Mouse (Mus musculus) liver, embryonic 13.5 days (tissue): ENCODE measurements around the gene Kcnh1. TPM values are rescaled to one million over a fixed set of nuclear protein-coding genes. Genes with fewer than 3 reads are reported as not detected.

Experiments used
- ATAC-seq: fragments of 200-750 bp; cut with Nextera tagmentation; 2 replicates; pipeline ENCODE4 v1.8.0; 2017; ENCODE audit warnings: low read depth, mild to moderate bottlenecking, moderate number of reproducible peaks, moderate library complexity
- DNase-seq: peaks from one replicate; pipeline ENCODE4 v3.0.0; 2022
- H3K27ac ChIP-seq: fragments of 300-500 bp; sonication (generic); 2 replicates; pipeline ENCODE4 v1.5.1; 2015; ENCODE audit warnings: moderate library complexity, mild to moderate bottlenecking, inconsistent platforms
- H3K27me3 ChIP-seq: fragments of 300-500 bp; sonication (generic); 2 replicates; pipeline ENCODE4 v1.6.1; 2015; ENCODE audit warnings: mild to moderate bottlenecking, inconsistent platforms
- H3K36me3 ChIP-seq: fragments of 300-500 bp; sonication (generic); 2 replicates; pipeline ENCODE4 v1.6.1; 2015; ENCODE audit warnings: mild to moderate bottlenecking, inconsistent platforms
- H3K4me1 ChIP-seq: fragments of 300-500 bp; sonication (generic); replicated peaks from 2 replicates; pipeline ENCODE4 v1.6.1; 2015; ENCODE audit warnings: inconsistent platforms
- H3K4me2 ChIP-seq: fragments of 300-500 bp; sonication (generic); 2 replicates; pipeline ENCODE4 v1.6.1; 2015; ENCODE audit warnings: inconsistent platforms, mild to moderate bottlenecking, moderate library complexity
- H3K4me3 ChIP-seq: fragments of 300-500 bp; sonication (generic); replicated peaks from 2 replicates; pipeline ENCODE4 v1.5.1; 2015; ENCODE audit warnings: mild to moderate bottlenecking, inconsistent platforms
- H3K9ac ChIP-seq: fragments of 300-500 bp; sonication (generic); 2 replicates; pipeline ENCODE4 v1.6.1; 2015; ENCODE audit warnings: mild to moderate bottlenecking, inconsistent platforms
- H3K9me3 ChIP-seq: fragments of 300-500 bp; sonication (generic); replicated peaks from 2 replicates; pipeline ENCODE4 v1.6.1; 2016; ENCODE audit warnings: inconsistent platforms
- WGBS: fragments of 180-500 bp; shearing (Covaris S2); methylation state at CpG from one replicate; pipeline ENCODE4 v1.1.7; 2015; ENCODE audit not compliant: insufficient replicate concordance; 5-methylcytosine and 5-hydroxymethylcytosine counted together
- polyA plus RNA-seq: library from polyadenylated mRNA; unstranded; fragments of >200 nt; fragmentation: Nextera tagmentation; extraction: Ambion mirVana; gene quantifications from 2 replicates; pipeline ENCODE4 v1.2.1, GENCODE M21; 2015

Gene Kcnh1
- polyA plus RNA-seq, 1 experiment from 2014 or later, result 0.02 TPM

- H3K27ac ChIP-seq, result no peak overlapping the region
- H3K27me3 ChIP-seq, result no peaks in the 10 kb centered on the region
- no peak overlapping the region for H3K9ac ChIP-seq
- H3K4me3 ChIP-seq, result no peak overlapping the region
- DNase-seq (no peak), ATAC-seq (no peak)
- no peaks in the 10 kb centered on the region for H3K4me1 ChIP-seq
- H3K4me2 ChIP-seq, result no peak overlapping the region
- H3K9me3 ChIP-seq, result no peaks in the 10 kb centered on the region
- no peaks in the 10 kb centered on the region for H3K36me3 ChIP-seq
- WGBS, result 74% methylated on average over 1 of the region's 1 CpGs
Observed at GRCm38 (mm10) chr1:192512821-192513220, 322.2 kb downstream of the Kcnh1 start.

DNA sequence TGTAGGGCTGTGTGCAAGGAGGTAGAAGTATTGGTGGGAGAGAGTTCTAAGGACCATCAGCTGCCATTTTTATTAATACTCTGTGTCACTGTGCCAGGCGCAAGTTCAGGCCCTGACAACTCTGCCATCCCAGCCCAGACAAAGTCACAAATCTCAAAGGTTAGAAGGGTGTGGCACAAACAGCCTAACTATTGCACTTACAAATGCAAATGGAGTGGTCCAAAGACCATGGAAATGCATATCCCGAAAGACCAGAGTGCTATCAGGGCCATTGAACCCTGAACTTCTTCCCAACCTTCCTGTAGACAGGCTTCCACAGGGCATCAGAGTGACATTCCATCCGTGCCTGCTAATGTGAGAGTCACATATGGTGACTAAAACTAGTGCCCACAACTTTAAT is 324.8 kb downstream of the Kcnh1 start:
- DNase-seq (no peak), ATAC-seq (no peak)
- H3K9ac ChIP-seq, result no peak overlapping the region
- H3K4me3 ChIP-seq, result no peak overlapping the region
- no peak overlapping the region for H3K4me2 ChIP-seq
- H3K27me3 ChIP-seq, result no peaks in the 10 kb centered on the region
- no peaks in the 10 kb centered on the region for H3K9me3 ChIP-seq
- no peaks in the 10 kb centered on the region for H3K36me3 ChIP-seq
- no peak overlapping the region for H3K27ac ChIP-seq
- WGBS, result 65% methylated on average over 3 of the region's 3 CpGs
- no peaks in the 10 kb centered on the region for H3K4me1 ChIP-seq

DNA sequence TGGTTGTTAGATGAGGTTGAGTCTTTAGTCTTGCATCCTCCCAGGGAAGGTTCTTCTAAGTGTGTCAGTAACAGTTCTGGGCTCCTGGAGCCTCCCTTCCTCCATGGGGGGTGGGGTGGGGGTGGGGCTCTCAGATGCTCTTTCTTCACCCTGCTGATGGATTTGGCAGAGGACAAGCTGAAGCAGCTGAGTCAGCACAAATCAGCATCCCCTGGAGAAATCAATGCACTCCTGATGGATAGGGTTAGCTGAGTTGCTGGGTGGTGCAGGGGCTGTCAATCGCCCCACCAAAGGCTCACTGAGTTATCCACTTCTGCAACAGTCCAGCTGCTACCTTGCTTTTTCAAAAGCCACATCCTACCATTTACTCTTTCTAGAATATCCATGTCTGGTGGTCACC is 329.1 kb downstream of the Kcnh1 start:
- ATAC-seq (no peak), DNase-seq (no peak)
- Histone ChIP-seq H3K4me1 (no peaks in the 10 kb centered on the region), H3K27me3 (no peaks in the 10 kb centered on the region), H3K9ac (no peak overlapping the region), H3K27ac (no peak overlapping the region), H3K4me2 (no peak overlapping the region), H3K9me3 (no peaks in the 10 kb centered on the region), H3K36me3 (no peaks in the 10 kb centered on the region), H3K4me3 (no peak overlapping the region)
- WGBS, result 87% methylated on average over 1 of the region's 1 CpGs

- Histone ChIP-seq H3K9me3 (no peaks in the 10 kb centered on the region), H3K4me3 (no peak overlapping the region), H3K9ac (no peak overlapping the region), H3K4me1 (no peaks in the 10 kb centered on the region), H3K27me3 (no peaks in the 10 kb centered on the region), H3K27ac (no peak overlapping the region), H3K36me3 (no peaks in the 10 kb centered on the region), H3K4me2 (no peak overlapping the region)
- WGBS, result 56% methylated on average over 13 of the region's 13 CpGs
- ATAC-seq, result no peak
- DNase-seq, result no peak
Observed at GRCm38 (mm10) chr1:192520836-192521435, 330.4 kb downstream of the Kcnh1 start.

DNA sequence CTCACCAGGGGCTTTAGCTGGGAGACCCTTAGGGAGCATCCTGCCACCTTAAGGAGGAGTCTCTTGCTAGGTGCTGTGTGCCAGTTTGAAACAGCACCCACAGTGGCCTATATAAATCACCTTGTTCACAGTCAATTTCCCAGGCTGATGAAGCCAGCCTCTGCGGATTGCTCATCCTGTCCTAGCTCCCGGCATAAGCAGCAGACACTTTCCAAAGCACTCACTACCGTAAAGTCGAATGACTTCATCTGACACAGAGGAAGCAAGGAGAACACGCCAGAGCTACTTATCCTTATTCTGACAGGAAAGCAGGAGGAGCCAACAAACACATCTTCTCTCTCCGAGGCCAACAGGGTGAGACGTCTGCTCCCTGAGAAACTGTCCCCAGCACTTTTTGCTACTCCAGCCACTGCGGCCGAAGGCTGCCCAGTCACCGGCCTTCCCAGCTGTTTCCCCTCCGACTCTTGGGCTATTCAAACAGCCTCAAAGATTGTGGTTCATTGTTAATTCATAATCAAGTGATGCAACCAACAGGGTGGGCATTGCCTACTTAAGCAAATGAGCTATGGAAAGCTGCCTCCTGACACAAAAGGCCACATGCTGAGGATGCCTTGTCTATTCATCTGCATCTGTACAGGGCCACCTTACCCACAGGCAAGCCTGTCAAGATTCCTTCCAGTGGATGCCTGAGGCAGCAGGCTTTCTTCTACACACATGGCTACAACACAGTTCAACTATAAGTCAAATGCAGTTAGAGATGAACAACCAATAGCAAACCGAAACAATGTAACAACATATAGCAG is 332.0 kb downstream of the Kcnh1 start:
- H3K27ac ChIP-seq, result no peak overlapping the region
- no peaks in the 10 kb centered on the region for H3K4me1 ChIP-seq
- DNase-seq, result no peak
- no peaks in the 10 kb centered on the region for H3K27me3 ChIP-seq
- H3K4me2 ChIP-seq, result no peak overlapping the region
- H3K9ac ChIP-seq, result no peak overlapping the region
- ATAC-seq, result no peak
- 53% methylated on average over 12 of the region's 12 CpGs for WGBS
- H3K4me3 ChIP-seq, result no peak overlapping the region
- no peaks in the 10 kb centered on the region for H3K36me3 ChIP-seq
- no peaks in the 10 kb centered on the region for H3K9me3 ChIP-seq

GRCm38 (mm10) chr1:192525711-192526350 is 335.3 kb downstream of the Kcnh1 start:
- no peak overlapping the region for H3K4me2 ChIP-seq
- no peak overlapping the region for H3K27ac ChIP-seq
- no peaks in the 10 kb centered on the region for H3K36me3 ChIP-seq
- no peaks in the 10 kb centered on the region for H3K4me1 ChIP-seq
- H3K9me3 ChIP-seq, result no peaks in the 10 kb centered on the region
- ATAC-seq (no peak), DNase-seq (no peak)
- 66% methylated on average over 14 of the region's 14 CpGs for WGBS
- H3K4me3 ChIP-seq, result no peak overlapping the region
- no peak overlapping the region for H3K9ac ChIP-seq
- H3K27me3 ChIP-seq, result no peaks in the 10 kb centered on the region

- Histone ChIP-seq H3K4me1 (peaks cover 11% of the 10 kb centered on the region), H3K9me3 (no peaks in the 10 kb centered on the region), H3K4me2 (no peak overlapping the region), H3K27ac (no peak overlapping the region), H3K36me3 (no peaks in the 10 kb centered on the region), H3K9ac (no peak overlapping the region), H3K27me3 (no peaks in the 10 kb centered on the region), H3K4me3 (no peak overlapping the region)
- DNase-seq (no peak), ATAC-seq (peak; percentile 47; the same call in 1 of the 2 replicates)
- WGBS, result 35% methylated on average over 2 of the region's 2 CpGs
Observed at GRCm38 (mm10) chr1:192531490-192532146, 341.0 kb downstream of the Kcnh1 start.

DNA sequence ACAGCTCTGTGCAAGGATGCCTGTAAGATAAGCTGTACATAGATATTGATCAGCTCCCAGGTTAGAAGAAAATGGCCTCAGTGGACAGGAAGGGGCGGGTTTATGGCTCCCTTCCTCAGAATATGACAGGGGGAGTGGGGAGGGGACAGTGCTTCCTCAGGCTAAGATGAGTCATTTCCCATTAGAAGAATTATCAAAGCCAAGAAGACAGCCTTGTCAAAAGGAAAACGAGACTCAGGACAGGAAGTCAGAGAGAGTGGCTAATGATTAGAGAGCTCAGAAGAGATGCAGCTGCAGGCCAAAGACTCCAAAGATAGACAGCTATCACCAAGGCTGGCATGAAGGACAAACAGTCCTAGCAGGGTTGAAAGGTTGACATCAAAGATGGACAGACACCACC is 341.6 kb downstream of the Kcnh1 start:
- 8% methylated on average over 2 of the region's 2 CpGs for WGBS
- H3K4me2 ChIP-seq, result no peak overlapping the region
- H3K4me3 ChIP-seq, result no peak overlapping the region
- DNase-seq (no peak), ATAC-seq (peak; percentile 45; the same call in 1 of the 2 replicates)
- no peak overlapping the region for H3K27ac ChIP-seq
- H3K9ac ChIP-seq, result no peak overlapping the region
- H3K27me3 ChIP-seq, result no peaks in the 10 kb centered on the region
- no peaks in the 10 kb centered on the region for H3K36me3 ChIP-seq
- H3K4me1 ChIP-seq, result peaks cover 11% of the 10 kb centered on the region
- no peaks in the 10 kb centered on the region for H3K9me3 ChIP-seq

DNA sequence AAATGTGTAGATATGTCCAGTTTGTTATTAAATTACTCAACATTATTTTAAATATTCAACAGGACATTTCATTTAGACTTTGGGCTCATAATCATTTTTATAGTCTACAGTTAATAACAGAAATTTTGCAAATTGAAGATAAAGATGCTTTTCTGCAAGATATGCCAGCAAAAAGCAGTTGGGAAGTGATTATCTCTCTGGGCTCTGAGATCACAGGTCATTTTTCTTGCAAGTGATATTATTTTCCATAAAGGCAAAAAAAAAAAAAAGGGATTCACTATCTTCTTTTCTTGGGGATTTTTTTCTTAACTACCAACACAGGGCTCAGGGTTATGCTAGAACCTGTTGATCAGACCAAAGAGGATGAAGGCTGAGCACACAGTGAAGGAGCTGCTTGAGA is 342.4 kb downstream of the Kcnh1 start:
- ATAC-seq, result no peak
- Histone ChIP-seq H3K4me3 (no peak overlapping the region), H3K9ac (no peak overlapping the region), H3K4me1 (peaks cover 11% of the 10 kb centered on the region), H3K36me3 (no peaks in the 10 kb centered on the region), H3K27ac (no peak overlapping the region), H3K4me2 (no peak overlapping the region), H3K27me3 (no peaks in the 10 kb centered on the region), H3K9me3 (no peaks in the 10 kb centered on the region)
- no peak for DNase-seq

- Histone ChIP-seq H3K27ac (no peak overlapping the region), H3K4me3 (no peak overlapping the region), H3K9me3 (no peaks in the 10 kb centered on the region), H3K4me2 (no peak overlapping the region), H3K4me1 (peaks cover 10% of the 10 kb centered on the region), H3K27me3 (no peaks in the 10 kb centered on the region), H3K36me3 (no peaks in the 10 kb centered on the region), H3K9ac (no peak overlapping the region)
- 45% methylated on average over 1 of the region's 1 CpGs for WGBS
- no peak for DNase-seq
- ATAC-seq, result no peak
Observed at GRCm38 (mm10) chr1:192536440-192536839, 345.9 kb downstream of the Kcnh1 start.

DNA sequence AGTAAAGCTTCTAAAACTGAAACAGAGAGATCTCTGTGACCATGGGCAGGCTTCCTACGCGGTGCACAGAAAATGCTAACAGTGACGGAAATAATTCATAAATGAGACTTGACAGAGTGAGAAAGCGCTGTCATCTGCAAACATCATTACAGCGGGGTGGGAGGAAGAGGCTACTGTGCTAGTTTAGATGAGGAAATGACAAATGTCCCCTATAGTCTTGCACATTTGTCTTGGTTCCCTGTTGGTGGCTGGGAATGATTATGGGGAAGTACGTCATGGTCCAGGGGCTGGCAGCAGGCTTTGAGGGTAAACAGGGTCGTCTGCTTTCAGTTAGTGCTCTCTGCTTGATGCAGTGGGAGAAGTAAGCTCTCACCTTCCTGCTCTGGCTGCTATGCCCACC is 346.6 kb downstream of the Kcnh1 start:
- 42% methylated on average over 7 of the region's 7 CpGs for WGBS
- Histone ChIP-seq H3K27me3 (no peaks in the 10 kb centered on the region), H3K9ac (no peak overlapping the region), H3K4me3 (no peak overlapping the region), H3K27ac (no peak overlapping the region), H3K9me3 (no peaks in the 10 kb centered on the region), H3K4me1 (peaks cover 3% of the 10 kb centered on the region), H3K4me2 (no peak overlapping the region), H3K36me3 (no peaks in the 10 kb centered on the region)
- DNase-seq (no peak), ATAC-seq (peak; percentile 20; the same call in 1 of the 2 replicates)
